Mouse (Mus musculus): ENCODE measurements around the gene Kcne3. TPM values are rescaled to one million over a fixed set of nuclear protein-coding genes. Genes with fewer than 3 reads are reported as not detected.
A peak's percentile ranks its signal among the peaks of the same experiment; 100 is the strongest.

The Kcne3 gene
- polyA plus RNA-seq, 1 experiment from 2014 or later: 10.0 TPM

GRCm38 (mm10) chr7:100216601-100217565 lies 40.6 kb downstream of the Kcne3 start:
- 0 out of 2 replicates have a peak, but pooled peaks cover 3% of the 10 kb centered on the region for H3K27me3 ChIP-seq (replicated peaks)
- 0 out of 2 replicates have a peak, but pooled peaks cover 6% of the 10 kb centered on the region for H3K4me1 ChIP-seq (replicated peaks)
- H3K4me2 ChIP-seq: no peak overlapping the region
- WGBS: 70% methylated on average over 9 of the region's 9 CpGs
- no peaks in the 10 kb centered on the region for H3K9me3 ChIP-seq (replicated peaks)
- no peak overlapping the region for H3K9ac ChIP-seq
- no peaks in the 10 kb centered on the region for H3K36me3 ChIP-seq
- no peak overlapping the region for H3K27ac ChIP-seq (ENCODE audit: poor library complexity, severe bottlenecking)
- H3K4me3 ChIP-seq: no peak overlapping the region
- ATAC-seq (ENCODE audit: insufficient number of reproducible peaks, low FRiP score): no peak

GRCm38 (mm10) chr7:100227158-100227875 lies 51.0 kb downstream of the Kcne3 start, which contains the start of gene Pgm2l1:
Gene Pgm2l1, plus strand, starts transcription at chr7:100227394.
- WGBS: under 1% methylated on average over 72 of the region's 72 CpGs
- peak within 1 kb of the TSS; percentile 67 for H3K27ac ChIP-seq (ENCODE audit: poor library complexity, severe bottlenecking)
- H3K9ac ChIP-seq: peak within 1 kb of the TSS; percentile 71
- peak within 1 kb of the TSS; percentile 97 for H3K4me2 ChIP-seq
- H3K4me3 ChIP-seq: peak within 1 kb of the TSS; percentile 58
- H3K9me3 ChIP-seq (replicated peaks): no peaks in the 10 kb centered on the region
- H3K27me3 ChIP-seq (replicated peaks): no peaks in the 10 kb centered on the region
- peak; percentile 97 for ATAC-seq (ENCODE audit: insufficient number of reproducible peaks, low FRiP score)
- H3K36me3 ChIP-seq: no peaks in the 10 kb centered on the region
- H3K4me1 ChIP-seq (replicated peaks): 0 out of 2 replicates have a peak, but pooled peaks cover 4% of the 10 kb centered on the region

GRCm38 (mm10) chr7:100227896-100228525 lies 51.7 kb downstream of the Kcne3 start:
- WGBS: under 1% methylated on average over 23 of the region's 23 CpGs
- Histone ChIP-seq H3K9me3 (replicated peaks) (no peaks in the 10 kb centered on the region), H3K36me3 (no peaks in the 10 kb centered on the region), H3K27ac (ENCODE audit: poor library complexity, severe bottlenecking) (peak overlapping the region; percentile 67), H3K4me3 (peak overlapping the region; percentile 58), H3K9ac (peak overlapping the region; percentile 71), H3K27me3 (replicated peaks) (no peaks in the 10 kb centered on the region), H3K4me1 (replicated peaks) (0 out of 2 replicates have a peak, but pooled peaks cover 4% of the 10 kb centered on the region), H3K4me2 (peak overlapping the region; percentile 97)
- ATAC-seq (ENCODE audit: insufficient number of reproducible peaks, low FRiP score): peak; percentile 71

- H3K27me3 ChIP-seq (replicated peaks): no peaks in the 10 kb centered on the region
- H3K4me2 ChIP-seq: no peak overlapping the region
- H3K36me3 ChIP-seq: no peaks in the 10 kb centered on the region
- H3K4me3 ChIP-seq: 0 out of 2 replicates have a peak overlapping the region, but pooled peaks have one; percentile 7
- WGBS: 50% methylated on average over 3 of the region's 3 CpGs
- no peak overlapping the region for H3K9ac ChIP-seq
- H3K4me1 ChIP-seq (replicated peaks): 0 out of 2 replicates have a peak, but pooled peaks cover 4% of the 10 kb centered on the region
- no peak overlapping the region for H3K27ac ChIP-seq (ENCODE audit: poor library complexity, severe bottlenecking)
- no peak for ATAC-seq (ENCODE audit: insufficient number of reproducible peaks, low FRiP score)
- no peaks in the 10 kb centered on the region for H3K9me3 ChIP-seq (replicated peaks)
These were observed 52.7 kb downstream of the Kcne3 start for GRCm38 (mm10) chr7:100228957-100229356.

- H3K9ac ChIP-seq: no peak overlapping the region
- no peak for ATAC-seq (ENCODE audit: insufficient number of reproducible peaks, low FRiP score)
- no peaks in the 10 kb centered on the region for H3K9me3 ChIP-seq (replicated peaks)
- no peak overlapping the region for H3K4me3 ChIP-seq
- WGBS: 94% methylated on average over 1 of the region's 1 CpGs
- 0 out of 2 replicates have a peak, but pooled peaks cover 4% of the 10 kb centered on the region for H3K4me1 ChIP-seq (replicated peaks)
- no peaks in the 10 kb centered on the region for H3K27me3 ChIP-seq (replicated peaks)
- H3K4me2 ChIP-seq: no peak overlapping the region
- H3K27ac ChIP-seq (ENCODE audit: poor library complexity, severe bottlenecking): no peak overlapping the region
- H3K36me3 ChIP-seq: no peaks in the 10 kb centered on the region
These were observed 54.3 kb downstream of the Kcne3 start for GRCm38 (mm10) chr7:100230646-100231045.

- Histone ChIP-seq H3K27me3 (replicated peaks) (no peaks in the 10 kb centered on the region), H3K36me3 (no peaks in the 10 kb centered on the region), H3K9ac (no peak overlapping the region), H3K4me2 (no peak overlapping the region), H3K27ac (ENCODE audit: poor library complexity, severe bottlenecking) (no peak overlapping the region), H3K4me1 (replicated peaks) (0 out of 2 replicates have a peak, but pooled peaks cover 4% of the 10 kb centered on the region), H3K4me3 (no peak overlapping the region), H3K9me3 (replicated peaks) (no peaks in the 10 kb centered on the region)
- no peak for ATAC-seq (ENCODE audit: insufficient number of reproducible peaks, low FRiP score)
- WGBS: 75% methylated on average over 1 of the region's 1 CpGs
These were observed 55.4 kb downstream of the Kcne3 start for GRCm38 (mm10) chr7:100231661-100232060.

- ATAC-seq (ENCODE audit: insufficient number of reproducible peaks, low FRiP score): no peak
- Histone ChIP-seq H3K4me2 (no peak overlapping the region), H3K4me3 (no peak overlapping the region), H3K4me1 (replicated peaks) (no peaks in the 10 kb centered on the region), H3K9ac (no peak overlapping the region), H3K9me3 (replicated peaks) (no peaks in the 10 kb centered on the region), H3K27me3 (replicated peaks) (no peaks in the 10 kb centered on the region), H3K36me3 (no peaks in the 10 kb centered on the region), H3K27ac (ENCODE audit: poor library complexity, severe bottlenecking) (no peak overlapping the region)
These were observed 57.4 kb downstream of the Kcne3 start for GRCm38 (mm10) chr7:100233681-100234080.

Other genes with a start within 250 kb of the Kcne3 start
- 4.3 and 4.5 TPM in 2 replicates for gene Rnf169, start 196.1 kb upstream of the Kcne3 start, polyA plus RNA-seq (2016; fragmentation: Nextera tagmentation; extraction: Ambion mirVana)
- gene Chrdl2, start 170.3 kb upstream of the Kcne3 start, polyA plus RNA-seq (2016; fragmentation: Nextera tagmentation; extraction: Ambion mirVana): 0.11 and 0.21 TPM in 2 replicates
- 42.6 and 44.0 TPM in 2 replicates for gene Pold3, start 54.9 kb upstream of the Kcne3 start, polyA plus RNA-seq (2016; fragmentation: Nextera tagmentation; extraction: Ambion mirVana)
- gene Lipt2, start 17.2 kb upstream of the Kcne3 start, polyA plus RNA-seq (2016; fragmentation: Nextera tagmentation; extraction: Ambion mirVana): 12.1 and 12.9 TPM in 2 replicates
- gene Pgm2l1, start 50.9 kb downstream of the Kcne3 start, polyA plus RNA-seq (2016; fragmentation: Nextera tagmentation; extraction: Ambion mirVana): 1.9 and 3.2 TPM in 2 replicates
- 13.8 and 15.4 TPM in 2 replicates for gene P4ha3, start 109.0 kb downstream of the Kcne3 start, polyA plus RNA-seq (2016; fragmentation: Nextera tagmentation; extraction: Ambion mirVana)
- 20.0 and 20.1 TPM in 2 replicates for gene C2cd3, start 195.7 kb downstream of the Kcne3 start, polyA plus RNA-seq (2016; fragmentation: Nextera tagmentation; extraction: Ambion mirVana)
- gene Ppme1, start 195.8 kb downstream of the Kcne3 start, polyA plus RNA-seq (2016; fragmentation: Nextera tagmentation; extraction: Ambion mirVana): 52.5 and 55.6 TPM in 2 replicates